Mouse (Mus musculus): ENCODE results near the gene Macf1.

DNA sequence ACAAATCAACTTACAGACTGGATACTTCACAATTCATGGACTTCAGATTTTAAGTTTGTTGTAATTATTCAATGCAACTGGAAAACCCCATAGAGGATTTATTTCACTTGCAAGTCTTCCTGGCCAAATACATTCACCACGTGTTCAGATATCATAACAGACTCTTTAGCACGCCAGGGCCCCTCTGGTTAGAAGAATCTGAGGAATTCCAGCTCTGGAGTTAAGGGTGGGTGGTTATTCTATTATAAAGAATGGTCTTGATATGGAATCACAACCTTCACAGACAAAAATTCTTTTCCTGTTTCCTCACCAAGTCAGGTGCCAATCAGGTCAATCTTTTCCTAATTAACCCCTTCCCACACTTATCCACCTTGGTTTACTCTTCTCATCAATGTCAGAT lies 270.3 kb downstream of the Macf1 start:
- TF ChIP-seq USF1 (IDR thresholded peaks at IDR 0.05; ENCODE audit: low read depth) = peak; percentile 46
- TF ChIP-seq CEBPB (IDR thresholded peaks at IDR 0.05; ENCODE audit: low read depth) = no peak
- TF ChIP-seq CTCF (IDR thresholded peaks at IDR 0.05; ENCODE audit: control insufficient read depth, insufficient read depth, insufficient read length) = no peak
